8 mouse cellular contexts compared by ENCODE assay signal in genomic region chr10:21991351-21991840, GRCm38 (mm10).
DNase-seq lines count a peak whose midpoint lies in the region; ATAC-seq lines count a peak whose summit lies in the region.

No protein-coding gene starts in this region.

- 18% methylated on average over 17 of the region's 17 CpGs for WGBS in limb, embryonic 10.5 days
- WGBS in midbrain, embryonic 14.5 days, result 14% methylated on average over 17 of the region's 17 CpGs

- peak; percentile 88 for DNase-seq in adrenal gland, adult 2 months
- peak; percentile 66 for DNase-seq in embryo, embryonic 11.5 days (ENCODE audit: low read depth, low spot score)
- peak; percentile 98 for DNase-seq in heart, adult 11 months
- peak; percentile 95 for DNase-seq in kidney, adult 18-20 months
- DNase-seq in limb, embryonic 10.5 days (ENCODE audit: low spot score), result peak; percentile 72
- DNase-seq in midbrain, embryonic 14.5 days, result peak; percentile 87
- peak; percentile 65 to 85 for DNase-seq in spleen, postnatal 4 days (ENCODE audit: low spot score in 2 of 2)

- no peaks in the 10 kb centered on the region for H3K36me3 ChIP-seq in limb, embryonic 10.5 days
- peaks cover 5% of the 10 kb centered on the region for H3K36me3 ChIP-seq in midbrain, embryonic 14.5 days (ENCODE audit: control insufficient read depth, insufficient read depth, low read length)

- peak overlapping the region; percentile 37; the same call in 1 of the 2 replicates for H3K4me3 ChIP-seq in limb, embryonic 10.5 days
- H3K4me3 ChIP-seq in midbrain, embryonic 14.5 days (replicated peaks; ENCODE audit: low read depth, low read length), result no peak overlapping the region

- no peaks in the 10 kb centered on the region for H3K9me3 ChIP-seq in limb, embryonic 10.5 days (replicated peaks)
- no peaks in the 10 kb centered on the region for H3K9me3 ChIP-seq in midbrain, embryonic 14.5 days (ENCODE audit: control insufficient read depth, low read length)

- H3K27me3 ChIP-seq in limb, embryonic 10.5 days (ENCODE audit: low read depth, poor library complexity, severe bottlenecking), result peaks cover 22% of the 10 kb centered on the region
- peaks cover 12% of the 10 kb centered on the region; the same call in 1 of the 2 replicates for H3K27me3 ChIP-seq in midbrain, embryonic 14.5 days (ENCODE audit: control insufficient read depth, insufficient read depth, low read length)

- no peak overlapping the region for H3K9ac ChIP-seq in midbrain, embryonic 14.5 days (replicated peaks; ENCODE audit: low read length)

- H3K4me2 ChIP-seq in midbrain, embryonic 14.5 days (ENCODE audit: low read length), result peak overlapping the region; percentile 98

- no peak for ATAC-seq in midbrain, embryonic 14.5 days (ENCODE audit: low FRiP score, low TSS enrichment)
- ATAC-seq in megakaryocyte-erythroid progenitor cell, adult 5-6 weeks (replicated peaks; ENCODE audit: low FRiP score, low TSS enrichment, poor library complexity, severe bottlenecking), result no peak

- H3K27ac ChIP-seq in limb, embryonic 10.5 days, result peak overlapping the region; percentile 33; the same call in 1 of the 2 replicates
- H3K27ac ChIP-seq in midbrain, embryonic 14.5 days (replicated peaks; ENCODE audit: low read depth, low read length), result no peak overlapping the region

- H3K4me1 ChIP-seq in limb, embryonic 10.5 days, result peaks cover 23% of the 10 kb centered on the region
- peaks cover 17% of the 10 kb centered on the region for H3K4me1 ChIP-seq in midbrain, embryonic 14.5 days (ENCODE audit: control insufficient read depth, insufficient read depth, low read length)
